Mouse (Mus musculus): ENCODE measurements at regions not wholly inside any gene's neighbourhood (a gene's known extent, or its start where the extent isn't known, plus 50 kb on each side); places are given as distances from the start of the nearest gene placed in this dataset.

DNA sequence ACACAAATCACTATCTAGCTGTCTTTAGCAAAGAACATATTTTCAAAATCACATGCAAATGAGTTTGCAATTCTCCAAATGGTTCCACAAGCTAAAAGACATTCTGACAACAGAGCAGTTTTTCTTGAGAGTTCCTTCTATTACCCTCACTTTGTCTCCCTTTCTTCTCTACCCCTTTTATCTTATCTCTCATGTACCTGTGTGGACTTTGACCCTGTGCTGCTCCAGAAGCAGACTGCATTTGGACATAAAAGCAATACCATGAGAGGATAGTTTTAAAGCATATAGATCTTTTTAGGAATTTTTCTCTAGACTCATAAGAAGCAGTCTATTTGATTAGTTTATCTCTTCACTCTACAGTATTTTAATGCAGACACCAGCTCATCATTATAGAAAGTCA is 350.4 kb upstream of the Nectin3 start:
- TF ChIP-seq CTCF (IDR thresholded peaks at IDR 0.05; ENCODE audit: extremely low read depth, insufficient read length, insufficient replicate concordance, low read depth, low read length) = no peak
- no peak for TF ChIP-seq POLR2A (IDR thresholded peaks at IDR 0.05; ENCODE audit: low read depth, low read length)
